Mouse (Mus musculus) limb, embryonic 15.5 days (tissue): ENCODE measurements around the gene Uaca. TPM values are rescaled to one million over a fixed set of nuclear protein-coding genes. Genes with fewer than 3 reads are reported as not detected.
A peak's percentile ranks its signal among the peaks of the same experiment; 100 is the strongest.

ENCODE experiments used
- ATAC-seq: fragments of 200-750 bp; cut with Nextera tagmentation; 2 replicates; pipeline ENCODE4 v1.8.0; 2017; ENCODE audit warnings: low read depth, moderate TSS enrichment; ENCODE audit not compliant: insufficient number of reproducible peaks, low FRiP score, low TSS enrichment
- H3K27ac ChIP-seq: fragments of 300-500 bp; sonication (generic); 2 replicates; pipeline ENCODE4 v1.5.1; 2015; ENCODE audit warnings: moderate library complexity, mild to moderate bottlenecking, inconsistent platforms
- H3K27me3 ChIP-seq: fragments of 300-500 bp; sonication (generic); 2 replicates; pipeline ENCODE4 v1.6.1; 2015; ENCODE audit warnings: inconsistent platforms
- H3K36me3 ChIP-seq: fragments of 300-500 bp; sonication (generic); 2 replicates; pipeline ENCODE4 v1.6.1; 2015; ENCODE audit warnings: inconsistent platforms
- H3K4me1 ChIP-seq: fragments of 300-500 bp; sonication (generic); 2 replicates; pipeline ENCODE4 v1.6.1; 2015; ENCODE audit warnings: inconsistent platforms
- H3K4me2 ChIP-seq: fragments of 300-500 bp; sonication (generic); 2 replicates; pipeline ENCODE4 v1.6.1; 2015; ENCODE audit warnings: mild to moderate bottlenecking, inconsistent platforms
- H3K4me3 ChIP-seq: fragments of 300-500 bp; sonication (generic); 2 replicates; pipeline ENCODE4 v1.5.1; 2015; ENCODE audit warnings: mild to moderate bottlenecking, inconsistent platforms
- H3K9ac ChIP-seq: fragments of 300-500 bp; sonication (generic); 2 replicates; pipeline ENCODE4 v1.6.1; 2015; ENCODE audit warnings: inconsistent platforms
- H3K9me3 ChIP-seq: fragments of 300-500 bp; sonication (generic); 2 replicates; pipeline ENCODE4 v1.6.1; 2016; ENCODE audit warnings: inconsistent platforms
- WGBS: fragments of 180-500 bp; shearing (Covaris S2); methylation state at CpG from one replicate; pipeline ENCODE4 v1.1.7; 2015; 5-methylcytosine and 5-hydroxymethylcytosine counted together
- polyA plus RNA-seq: library from polyadenylated mRNA; unstranded; fragments of >200 nt; fragmentation: Nextera tagmentation; extraction: Ambion mirVana; gene quantifications from 2 replicates; pipeline ENCODE4 v1.2.1, GENCODE M21; 2015

Uaca gene
- polyA plus RNA-seq, 1 experiment from 2014 or later = 33.8 TPM

DNA sequence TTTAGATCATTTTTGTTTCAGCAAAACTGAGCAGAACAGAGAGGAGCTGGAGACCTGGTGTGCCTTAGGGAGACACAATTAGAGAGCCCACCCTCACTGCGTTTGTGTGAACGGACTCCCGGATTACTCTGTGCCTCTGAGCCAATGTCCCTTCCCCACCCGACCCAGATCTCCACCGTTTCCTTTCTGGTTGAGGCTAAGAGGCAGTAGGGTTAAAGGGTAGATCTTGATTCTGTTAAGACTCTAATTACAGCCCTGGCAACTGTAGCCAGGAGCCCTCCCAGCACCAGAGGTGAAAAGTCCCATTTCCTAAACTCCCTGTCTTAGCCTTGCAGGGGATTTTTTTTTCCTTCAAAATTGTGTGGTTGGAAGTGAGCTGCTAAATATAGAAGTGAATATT, 47.1 kb downstream of the Uaca start:
- no peak for ATAC-seq
- no peaks in the 10 kb centered on the region for H3K27me3 ChIP-seq
- no peak overlapping the region for H3K4me3 ChIP-seq
- peaks cover 21% of the 10 kb centered on the region for H3K4me1 ChIP-seq
- WGBS = 24% methylated on average over 5 of the region's 5 CpGs
- H3K27ac ChIP-seq = no peak overlapping the region
- 0 out of 2 replicates have a peak, but pooled peaks cover 3% of the 10 kb centered on the region for H3K36me3 ChIP-seq
- H3K9me3 ChIP-seq = no peaks in the 10 kb centered on the region
- no peak overlapping the region for H3K4me2 ChIP-seq
- no peak overlapping the region for H3K9ac ChIP-seq

DNA sequence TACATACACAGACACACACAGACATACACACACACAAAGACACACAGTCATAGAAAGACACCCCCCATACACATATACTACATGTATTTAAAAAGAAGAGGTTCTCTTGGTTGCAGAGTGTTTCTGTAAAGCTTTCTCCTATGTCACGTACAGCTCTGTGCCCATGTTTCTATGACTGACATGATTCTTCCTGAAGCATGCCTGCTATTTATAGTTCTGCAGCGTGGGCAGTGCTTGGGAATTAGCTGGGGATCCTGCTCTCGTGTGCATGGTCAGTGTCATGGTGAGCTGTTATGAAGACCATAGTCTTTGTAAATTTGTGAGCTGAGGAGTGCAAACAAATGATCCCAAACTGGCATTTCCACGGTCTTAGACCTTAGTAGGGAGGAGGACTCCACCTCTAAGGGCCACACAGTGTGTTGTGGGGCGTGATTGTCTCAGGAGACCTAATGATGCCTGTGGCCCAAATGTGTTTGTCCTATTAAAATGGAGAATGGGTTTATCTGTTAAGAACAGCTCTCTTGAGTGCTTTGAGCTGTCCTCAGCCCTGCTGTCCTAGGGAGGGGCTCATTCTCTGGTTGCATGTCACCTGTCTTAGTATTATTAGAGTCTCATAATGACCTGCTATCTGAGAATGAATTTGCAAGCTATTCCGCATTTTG, 49.2 kb downstream of the Uaca start:
- Histone ChIP-seq H3K36me3 (peaks cover 4% of the 10 kb centered on the region; the same call in 1 of the 2 replicates), H3K9me3 (no peaks in the 10 kb centered on the region), H3K27ac (no peak overlapping the region), H3K4me3 (no peak overlapping the region), H3K9ac (no peak overlapping the region), H3K4me2 (no peak overlapping the region), H3K4me1 (peaks cover under 1% of the 10 kb centered on the region; the same call in 1 of the 2 replicates), H3K27me3 (no peaks in the 10 kb centered on the region)
- ATAC-seq = no peak
- 78% methylated on average over 6 of the region's 6 CpGs for WGBS

DNA sequence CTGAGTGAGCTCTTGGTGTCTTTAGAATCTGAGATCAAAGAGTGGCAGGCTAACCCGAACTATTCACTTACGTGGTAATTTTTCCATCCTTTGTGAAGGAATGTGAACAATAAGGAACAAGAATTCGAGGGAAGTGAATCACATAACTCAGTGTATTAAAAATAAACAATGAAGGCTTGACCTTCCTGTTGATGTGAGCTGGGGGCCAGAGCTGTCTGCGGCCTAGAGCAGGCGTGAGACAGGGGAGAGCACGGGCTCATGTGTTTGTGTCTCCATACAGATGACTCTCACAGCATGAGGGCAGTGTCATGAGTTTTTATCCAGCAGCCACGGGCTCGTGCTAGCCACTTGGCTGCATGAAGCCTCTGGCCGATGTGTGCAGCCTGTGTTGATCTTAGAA, 54.4 kb downstream of the Uaca start:
- Histone ChIP-seq H3K4me1 (no peaks in the 10 kb centered on the region), H3K9ac (no peak overlapping the region), H3K9me3 (no peaks in the 10 kb centered on the region), H3K36me3 (peaks cover 18% of the 10 kb centered on the region), H3K27me3 (no peaks in the 10 kb centered on the region), H3K4me3 (no peak overlapping the region), H3K27ac (no peak overlapping the region), H3K4me2 (no peak overlapping the region)
- ATAC-seq = no peak
- WGBS = 74% methylated on average over 9 of the region's 9 CpGs

DNA sequence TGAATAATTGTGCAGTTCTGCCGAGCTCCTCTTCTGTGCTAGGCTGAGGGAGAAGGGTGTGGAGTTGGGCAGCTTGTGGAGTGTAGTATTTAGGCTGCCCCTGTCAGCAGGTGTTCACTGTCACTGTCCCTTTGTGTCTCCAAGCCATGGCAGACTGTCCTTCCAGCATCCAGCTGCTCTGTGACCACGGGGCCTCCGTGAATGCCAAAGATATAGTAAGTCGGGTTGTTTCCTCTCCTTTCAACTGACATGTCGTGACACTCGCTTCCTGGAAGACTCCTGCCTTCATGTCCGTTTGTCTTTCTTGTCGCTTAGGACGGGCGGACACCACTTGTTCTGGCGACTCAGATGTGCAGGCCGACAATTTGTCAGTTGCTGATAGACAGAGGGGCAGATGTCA, 55.6 kb downstream of the Uaca start:
- peak overlapping the region; percentile 18; the same call in 1 of the 2 replicates for H3K27ac ChIP-seq
- H3K9me3 ChIP-seq = no peaks in the 10 kb centered on the region
- no peaks in the 10 kb centered on the region for H3K4me1 ChIP-seq
- H3K27me3 ChIP-seq = no peaks in the 10 kb centered on the region
- ATAC-seq = no peak
- 87% methylated on average over 12 of the region's 12 CpGs for WGBS
- no peak overlapping the region for H3K9ac ChIP-seq
- H3K4me2 ChIP-seq = no peak overlapping the region
- no peak overlapping the region for H3K4me3 ChIP-seq
- H3K36me3 ChIP-seq = peaks cover 24% of the 10 kb centered on the region

DNA sequence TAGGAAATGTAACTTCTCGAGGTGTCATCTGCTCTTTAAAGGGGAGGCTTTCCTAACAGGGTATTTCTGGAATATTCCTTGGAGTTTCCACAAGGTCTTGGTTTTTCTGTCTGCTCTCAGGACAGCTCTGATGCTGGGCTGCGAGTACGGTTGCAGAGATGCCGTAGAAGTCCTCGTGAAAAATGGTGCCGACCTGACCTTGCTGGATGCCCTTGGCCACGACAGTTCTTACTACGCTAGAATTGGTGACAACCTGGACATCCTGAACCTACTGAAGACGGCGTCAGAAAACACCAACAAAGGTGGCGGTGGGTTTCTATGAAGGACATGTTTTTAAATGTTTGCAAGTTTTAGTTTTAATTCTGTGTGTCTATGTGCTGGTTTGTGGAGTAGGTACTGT, 59.9 kb downstream of the Uaca start:
- Histone ChIP-seq H3K4me1 (peaks cover 3% of the 10 kb centered on the region; the same call in 1 of the 2 replicates), H3K36me3 (peaks cover 33% of the 10 kb centered on the region), H3K4me2 (no peak overlapping the region), H3K27me3 (no peaks in the 10 kb centered on the region), H3K9ac (no peak overlapping the region), H3K9me3 (no peaks in the 10 kb centered on the region), H3K27ac (no peak overlapping the region), H3K4me3 (no peak overlapping the region)
- ATAC-seq = no peak
- WGBS = 92% methylated on average over 11 of the region's 11 CpGs

DNA sequence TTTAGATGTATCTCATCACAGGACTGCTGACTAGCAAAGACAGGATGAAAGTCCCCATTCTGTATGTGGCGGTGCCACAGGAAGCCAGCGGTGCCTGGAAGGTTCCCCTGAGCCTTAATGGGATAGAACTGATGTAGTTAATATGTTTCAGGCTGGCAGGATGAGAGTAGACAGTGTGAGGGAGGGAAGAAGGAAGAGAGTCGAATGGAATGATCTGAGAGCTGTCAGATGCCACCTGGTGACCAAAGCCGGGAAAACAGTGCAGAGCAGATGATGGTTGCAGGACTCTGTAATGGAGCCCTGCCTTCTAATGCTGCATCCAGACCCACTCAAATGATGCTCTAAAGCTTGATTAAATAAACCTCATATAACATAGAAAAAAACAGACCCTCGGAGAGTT, 63.5 kb downstream of the Uaca start:
- Histone ChIP-seq H3K9me3 (no peaks in the 10 kb centered on the region), H3K4me3 (no peak overlapping the region), H3K4me1 (peaks cover 3% of the 10 kb centered on the region; the same call in 1 of the 2 replicates), H3K36me3 (peaks cover 43% of the 10 kb centered on the region), H3K27ac (no peak overlapping the region), H3K4me2 (no peak overlapping the region), H3K27me3 (no peaks in the 10 kb centered on the region), H3K9ac (no peak overlapping the region)
- ATAC-seq = no peak
- 25% methylated on average over 5 of the region's 5 CpGs for WGBS

DNA sequence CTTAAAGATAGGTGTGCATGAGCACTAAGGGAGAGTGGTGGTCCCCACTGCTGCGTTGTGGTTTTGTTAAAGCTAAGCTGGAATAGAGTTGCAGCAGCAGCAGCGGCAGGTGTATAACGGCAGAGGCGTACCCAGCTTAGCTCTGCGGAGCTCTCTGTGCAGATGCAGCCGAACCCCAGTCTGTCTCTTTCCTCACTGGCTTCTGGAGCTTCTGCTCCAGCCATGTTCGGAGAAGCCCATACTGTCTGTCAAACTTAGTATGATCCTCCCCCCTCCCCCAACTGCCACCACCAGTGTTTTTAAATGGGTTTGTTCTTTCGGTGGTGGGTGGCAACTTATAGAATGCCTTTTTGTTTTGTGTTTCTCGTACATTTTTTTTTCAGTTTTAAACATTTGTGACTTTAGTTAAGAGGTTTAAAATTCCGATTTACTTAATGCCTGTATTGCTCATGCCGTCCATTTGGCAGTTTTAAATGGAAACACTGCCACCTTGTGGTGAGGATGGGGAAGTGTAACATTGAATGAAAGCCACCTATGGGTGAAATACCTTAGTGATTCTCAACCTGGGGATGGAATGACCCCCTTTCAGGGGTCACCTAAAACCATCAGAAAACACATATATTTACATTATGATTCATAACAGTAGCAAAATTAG, 64.1 kb downstream of the Uaca start:
- no peak overlapping the region for H3K4me3 ChIP-seq

DNA sequence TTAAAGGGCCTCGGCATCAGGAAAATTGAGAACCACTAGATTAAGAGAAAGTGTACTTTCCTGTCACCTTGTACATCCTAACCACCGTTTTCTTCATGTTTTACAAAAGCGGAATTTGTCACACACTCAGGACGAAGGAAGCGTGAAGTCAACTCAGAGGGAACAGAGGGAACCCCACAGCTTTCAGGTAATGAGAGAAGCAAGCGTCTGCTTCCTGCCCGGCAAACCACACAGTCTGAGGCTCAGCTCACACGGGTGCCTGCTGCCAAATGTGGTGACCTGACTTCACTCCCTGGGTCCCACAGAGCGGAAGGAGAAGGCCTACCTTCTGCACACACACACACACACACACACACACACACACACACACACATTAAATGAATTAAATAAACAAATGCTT, 64.7 kb downstream of the Uaca start:
- Histone ChIP-seq H3K4me2 (no peak overlapping the region), H3K9me3 (no peaks in the 10 kb centered on the region), H3K4me1 (peaks cover 3% of the 10 kb centered on the region; the same call in 1 of the 2 replicates), H3K27ac (no peak overlapping the region), H3K9ac (no peak overlapping the region), H3K27me3 (no peaks in the 10 kb centered on the region), H3K36me3 (peaks cover 54% of the 10 kb centered on the region), H3K4me3 (no peak overlapping the region)
- no peak for ATAC-seq
- 69% methylated on average over 9 of the region's 9 CpGs for WGBS

More for the DNA sequence above, 64.1 kb downstream of the Uaca start:
- Histone ChIP-seq H3K9me3 (no peaks in the 10 kb centered on the region), H3K4me2 (no peak overlapping the region), H3K9ac (no peak overlapping the region), H3K36me3 (peaks cover 48% of the 10 kb centered on the region), H3K4me1 (peaks cover 3% of the 10 kb centered on the region; the same call in 1 of the 2 replicates), H3K27ac (no peak overlapping the region), H3K27me3 (no peaks in the 10 kb centered on the region)
- WGBS = 36% methylated on average over 11 of the region's 11 CpGs
- ATAC-seq = no peak

DNA sequence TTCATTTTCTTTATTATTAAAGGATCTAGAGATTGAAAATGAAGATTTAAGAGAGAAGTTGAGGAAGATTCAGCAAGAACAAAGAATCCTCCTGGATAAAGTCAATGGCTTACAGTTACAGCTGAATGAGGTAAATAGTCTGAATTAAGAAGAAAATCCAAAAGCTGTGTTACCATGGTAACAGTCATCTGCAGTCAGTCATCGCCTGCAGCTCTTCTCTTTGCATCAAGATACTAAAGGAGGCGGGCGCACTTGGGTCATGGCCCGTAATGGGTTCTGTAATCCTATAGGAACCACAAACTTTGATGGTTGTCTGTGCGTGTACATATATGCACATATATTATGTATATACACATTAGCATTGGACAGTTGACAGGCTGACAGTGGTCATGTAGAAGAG, 66.7 kb downstream of the Uaca start:
- Histone ChIP-seq H3K9ac (no peak overlapping the region), H3K27me3 (no peaks in the 10 kb centered on the region), H3K27ac (no peak overlapping the region), H3K36me3 (peaks cover 59% of the 10 kb centered on the region), H3K4me1 (peaks cover 3% of the 10 kb centered on the region; the same call in 1 of the 2 replicates), H3K9me3 (no peaks in the 10 kb centered on the region), H3K4me2 (no peak overlapping the region), H3K4me3 (no peak overlapping the region)
- no peak for ATAC-seq
- WGBS = 87% methylated on average over 5 of the region's 5 CpGs

DNA sequence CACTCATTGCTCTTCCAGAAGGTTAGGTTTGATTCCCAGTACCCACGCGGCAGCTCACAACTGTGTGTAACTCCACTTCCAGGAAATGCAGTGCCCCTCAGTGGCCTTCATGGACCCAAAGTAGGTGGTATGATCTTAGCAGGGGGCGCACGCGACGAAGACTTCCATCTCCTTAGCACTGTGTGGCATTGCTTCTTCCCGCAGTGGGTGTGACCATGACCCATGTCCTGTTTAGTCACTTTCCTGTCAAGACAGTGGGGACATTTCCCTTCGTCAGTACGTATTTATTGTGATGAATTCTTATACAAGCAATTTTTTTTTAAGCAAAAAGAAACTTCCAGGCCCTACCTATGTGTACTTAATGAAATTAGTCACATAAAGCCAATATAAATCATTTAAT, 70.3 kb downstream of the Uaca start:
- Histone ChIP-seq H3K36me3 (peaks cover 62% of the 10 kb centered on the region), H3K4me1 (no peaks in the 10 kb centered on the region), H3K9me3 (no peaks in the 10 kb centered on the region), H3K9ac (no peak overlapping the region), H3K4me2 (no peak overlapping the region), H3K4me3 (no peak overlapping the region), H3K27ac (no peak overlapping the region), H3K27me3 (no peaks in the 10 kb centered on the region)
- no peak for ATAC-seq
- 91% methylated on average over 9 of the region's 9 CpGs for WGBS

DNA sequence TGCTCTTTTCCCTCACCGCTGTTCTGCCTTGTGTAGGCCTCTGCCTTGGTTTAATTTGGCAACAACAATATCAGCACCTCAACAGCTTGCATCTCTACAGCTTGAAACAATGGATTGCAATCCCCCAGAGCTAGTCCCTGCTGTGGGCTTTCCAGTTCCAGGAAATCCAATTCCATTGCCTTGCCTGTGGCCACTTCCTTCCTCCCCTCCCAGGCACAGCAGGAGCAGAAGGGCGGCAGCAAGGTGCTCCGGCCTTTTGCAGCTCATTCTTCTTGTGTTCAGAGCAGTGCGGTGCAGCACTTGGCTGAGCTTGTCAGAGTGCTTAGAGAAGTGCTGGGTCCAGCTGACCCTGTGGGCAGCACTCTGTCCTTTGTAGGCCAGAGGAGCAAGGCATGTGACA, 71.5 kb downstream of the Uaca start:
- WGBS = 58% methylated on average over 4 of the region's 4 CpGs
- no peak overlapping the region for H3K9ac ChIP-seq
- no peaks in the 10 kb centered on the region for H3K27me3 ChIP-seq
- H3K4me3 ChIP-seq = no peak overlapping the region
- peaks cover 65% of the 10 kb centered on the region for H3K36me3 ChIP-seq
- no peak overlapping the region for H3K4me2 ChIP-seq
- H3K27ac ChIP-seq = no peak overlapping the region
- no peaks in the 10 kb centered on the region for H3K9me3 ChIP-seq
- no peak for ATAC-seq
- H3K4me1 ChIP-seq = no peaks in the 10 kb centered on the region

DNA sequence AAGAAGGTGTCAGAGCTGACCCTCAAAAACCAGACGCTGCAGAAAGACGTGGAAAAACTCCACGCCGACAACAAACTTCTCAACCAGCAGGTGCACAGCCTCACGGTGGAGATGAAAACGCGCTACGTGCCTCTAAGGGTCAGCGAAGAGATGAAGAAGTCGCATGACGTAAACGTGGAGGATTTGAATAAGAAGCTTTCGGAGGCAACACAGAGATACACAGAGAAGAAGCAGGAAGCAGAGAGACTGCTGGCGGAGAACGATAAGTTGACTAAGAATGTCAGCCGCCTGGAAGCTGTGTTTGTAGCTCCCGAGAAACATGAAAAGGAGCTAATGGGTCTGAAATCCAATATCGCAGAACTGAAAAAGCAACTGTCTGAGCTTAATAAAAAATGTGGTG, 76.1 kb downstream of the Uaca start:
- no peaks in the 10 kb centered on the region for H3K27me3 ChIP-seq
- H3K9me3 ChIP-seq = no peaks in the 10 kb centered on the region
- no peak overlapping the region for H3K4me3 ChIP-seq
- WGBS = 87% methylated on average over 18 of the region's 18 CpGs
- no peak overlapping the region for H3K4me2 ChIP-seq
- ATAC-seq = no peak
- H3K27ac ChIP-seq = no peak overlapping the region
- no peaks in the 10 kb centered on the region for H3K4me1 ChIP-seq
- no peak overlapping the region for H3K9ac ChIP-seq
- peaks cover 53% of the 10 kb centered on the region for H3K36me3 ChIP-seq
